Mouse (Mus musculus) brain, adult 2 months (tissue): Measurements from ENCODE around the gene Khdrbs1.

ENCODE experiments used
- DNase-seq: peaks from one replicate; pipeline ENCODE4 v3.0.0; 2011; ENCODE audit warnings: low read depth, low spot score

Gene Khdrbs1

GRCm38 (mm10) chr4:129672878-129673449, 69.1 kb downstream of the Khdrbs1 start:
- no peak for DNase-seq

GRCm38 (mm10) chr4:129672083-129672877, 69.8 kb downstream of the Khdrbs1 start, which contains the start of gene Kpna6:
Gene Kpna6, minus strand, starts transcription at chr4:129672767.
- peak; percentile 97 for DNase-seq

GRCm38 (mm10) chr4:129671491-129672082, 70.5 kb downstream of the Khdrbs1 start:
- peak; percentile 68 for DNase-seq

GRCm38 (mm10) chr4:129662255-129662813, 79.8 kb downstream of the Khdrbs1 start:
- no peak for DNase-seq

GRCm38 (mm10) chr4:129661584-129661983, 80.5 kb downstream of the Khdrbs1 start:
- DNase-seq: peak; percentile 65

GRCm38 (mm10) chr4:129654770-129655169, 87.3 kb downstream of the Khdrbs1 start:
- peak; percentile 33 for DNase-seq
